Mouse (Mus musculus): Measurements from ENCODE around the gene Exog. TPM values are rescaled to one million over a fixed set of nuclear protein-coding genes. Genes with fewer than 3 reads are reported as not detected.

The Exog gene
- total RNA-seq (2021) = 10 to 100 TPM; 24.7 to 25.6 TPM

GRCm38 (mm10) chr9:119444738-119445429, at the start of gene Exog:
Gene Exog (plus strand): TSS chr9:119444943.
- DNase-seq (ENCODE audit: low spot score in 2 of 2) = peak; percentile 98 to 99
- intact Hi-C loops (cut with DNase I) = no loop called here

- DNase-seq (ENCODE audit: low spot score in 2 of 2) = peak in 1 of 2 experiments; percentile 63
- intact Hi-C loops (cut with DNase I) = loop anchor here (5.0 kb wide), 1 partner anchor 36 kb away; no protein-coding TSS in a partner anchor
These were observed 43.4 kb upstream of the Exog start for GRCm38 (mm10) chr9:119401351-119401750.

GRCm38 (mm10) chr9:119401801-119402214, 42.9 kb upstream of the Exog start, which contains the start of gene Acvr2b:
Gene Acvr2b (plus strand): TSS chr9:119402118.
- intact Hi-C loops (cut with DNase I) = loop anchor here (2.0 to 5.0 kb wide), 2 partner anchors 35 to 45 kb away; partner anchors contain the start of gene Xylb
- peak; percentile 93 for DNase-seq (ENCODE audit: low spot score in 2 of 2)

GRCm38 (mm10) chr9:119402253-119403235, 42.2 kb upstream of the Exog start:
- intact Hi-C loops (cut with DNase I) = loop anchor here (2.0 to 5.0 kb wide), 2 partner anchors 35 to 46 kb away; partner anchors contain the start of gene Xylb
- DNase-seq (ENCODE audit: low spot score in 2 of 2) = peak; percentile 41 to 54

GRCm38 (mm10) chr9:119403236-119403641, 41.5 kb upstream of the Exog start:
- DNase-seq (ENCODE audit: low spot score in 2 of 2) = no peak
- intact Hi-C loops (cut with DNase I) = loop anchor here (2.0 to 5.0 kb wide), 2 partner anchors 34 to 46 kb away; partner anchors contain the start of gene Xylb

GRCm38 (mm10) chr9:119404090-119404489, 40.7 kb upstream of the Exog start:
- no peak for DNase-seq (ENCODE audit: low spot score in 2 of 2)
- intact Hi-C loops (cut with DNase I) = loop anchor here (5.0 kb wide), 1 partner anchor 33 kb away; no protein-coding TSS in a partner anchor

GRCm38 (mm10) chr9:119407884-119408283, 36.9 kb upstream of the Exog start:
- intact Hi-C loops (cut with DNase I) = no loop called here
- no peak for DNase-seq (ENCODE audit: low spot score in 2 of 2)

GRCm38 (mm10) chr9:119408898-119409664, 35.7 kb upstream of the Exog start:
- intact Hi-C loops (cut with DNase I) = no loop called here
- peak in 1 of 2 experiments; percentile 48 for DNase-seq (ENCODE audit: low spot score in 2 of 2)

GRCm38 (mm10) chr9:119409864-119410263, 34.9 kb upstream of the Exog start:
- intact Hi-C loops (cut with DNase I) = no loop called here
- no peak for DNase-seq (ENCODE audit: low spot score in 2 of 2)

- DNase-seq (ENCODE audit: low spot score in 2 of 2) = no peak
- intact Hi-C loops (cut with DNase I) = no loop called here
These were observed 26.7 kb upstream of the Exog start for GRCm38 (mm10) chr9:119418025-119418424.

GRCm38 (mm10) chr9:119419852-119420438, 24.8 kb upstream of the Exog start:
- intact Hi-C loops (cut with DNase I) = no loop called here
- DNase-seq (ENCODE audit: low spot score in 2 of 2) = no peak

- DNase-seq (ENCODE audit: low spot score in 2 of 2) = no peak
- intact Hi-C loops (cut with DNase I) = no loop called here
These were observed 19.3 kb upstream of the Exog start for GRCm38 (mm10) chr9:119425217-119425975.

GRCm38 (mm10) chr9:119425976-119426415, 18.7 kb upstream of the Exog start:
- intact Hi-C loops (cut with DNase I) = no loop called here
- no peak for DNase-seq (ENCODE audit: low spot score in 2 of 2)

- no peak for DNase-seq (ENCODE audit: low spot score in 2 of 2)
- intact Hi-C loops (cut with DNase I) = no loop called here
These were observed 18.3 kb upstream of the Exog start for GRCm38 (mm10) chr9:119426483-119426882.

- intact Hi-C loops (cut with DNase I) = loop anchor here (2.0 to 10.0 kb wide), 2 partner anchors 74 to 176 kb away; partner anchors contain the start of gene Xylb
- peak; percentile 82 to 86 for DNase-seq (ENCODE audit: low spot score in 2 of 2)
These were observed 14.4 kb upstream of the Exog start for GRCm38 (mm10) chr9:119430311-119430710.

GRCm38 (mm10) chr9:119435855-119436254, 8.9 kb upstream of the Exog start:
- intact Hi-C loops (cut with DNase I) = loop anchor here (5.0 to 10.0 kb wide), 2 partner anchors 34 to 181 kb away; partner anchors contain the start of gene Acvr2b

GRCm38 (mm10) chr9:119438065-119438464, 6.7 kb upstream of the Exog start:
- no peak for DNase-seq (ENCODE audit: low spot score in 2 of 2)
- intact Hi-C loops (cut with DNase I) = loop anchor here (5.0 to 10.0 kb wide), 2 partner anchors 36 to 183 kb away; partner anchors contain the start of gene Acvr2b

More at GRCm38 (mm10) chr9:119435855-119436254, 8.9 kb upstream of the Exog start:
- no peak for DNase-seq (ENCODE audit: low spot score in 2 of 2)
